Mouse (Mus musculus): Measurements from ENCODE around the gene Rad17. TPM values are rescaled to one million over a fixed set of nuclear protein-coding genes. Genes with fewer than 3 reads are reported as not detected.

Gene Rad17
- polyA plus RNA-seq, 1 experiment from 2014 or later, result 16.0 TPM

GRCm38 (mm10) chr13:100669291-100670022, 18.6 kb upstream of the Rad17 start, which contains the start of gene Ccdc125:
Gene Ccdc125 (plus strand): TSS chr13:100669717.
- no peaks in the 10 kb centered on the region; the same call in 1 of the 2 replicates for H3K9me3 ChIP-seq (ENCODE audit: control insufficient read depth, low read length)
- no peaks in the 10 kb centered on the region; the same call in 1 of the 2 replicates for H3K27me3 ChIP-seq (ENCODE audit: control insufficient read depth, insufficient read depth, low read length)
- DNase-seq (ENCODE audit: low spot score) (no peak), ATAC-seq (ENCODE audit: low FRiP score) (peak; percentile 68; the same call in 1 of the 2 replicates)
- no peak within 1 kb of the TSS for H3K27ac ChIP-seq
- WGBS, result under 1% methylated on average over 44 of the region's 44 CpGs
- H3K4me3 ChIP-seq (replicated peaks; ENCODE audit: low read length), result peak within 1 kb of the TSS; percentile 37
- peak within 1 kb of the TSS; percentile 71 for H3K4me2 ChIP-seq (replicated peaks)
- no peaks in the 10 kb centered on the region; the same call in 1 of the 2 replicates for H3K4me1 ChIP-seq (replicated peaks; ENCODE audit: control insufficient read depth, insufficient read depth, low read length)
- H3K36me3 ChIP-seq (replicated peaks; ENCODE audit: control insufficient read depth, insufficient read depth), result peaks cover 15% of the 10 kb centered on the region
- H3K9ac ChIP-seq, result peak within 1 kb of the TSS; percentile 51

DNA sequence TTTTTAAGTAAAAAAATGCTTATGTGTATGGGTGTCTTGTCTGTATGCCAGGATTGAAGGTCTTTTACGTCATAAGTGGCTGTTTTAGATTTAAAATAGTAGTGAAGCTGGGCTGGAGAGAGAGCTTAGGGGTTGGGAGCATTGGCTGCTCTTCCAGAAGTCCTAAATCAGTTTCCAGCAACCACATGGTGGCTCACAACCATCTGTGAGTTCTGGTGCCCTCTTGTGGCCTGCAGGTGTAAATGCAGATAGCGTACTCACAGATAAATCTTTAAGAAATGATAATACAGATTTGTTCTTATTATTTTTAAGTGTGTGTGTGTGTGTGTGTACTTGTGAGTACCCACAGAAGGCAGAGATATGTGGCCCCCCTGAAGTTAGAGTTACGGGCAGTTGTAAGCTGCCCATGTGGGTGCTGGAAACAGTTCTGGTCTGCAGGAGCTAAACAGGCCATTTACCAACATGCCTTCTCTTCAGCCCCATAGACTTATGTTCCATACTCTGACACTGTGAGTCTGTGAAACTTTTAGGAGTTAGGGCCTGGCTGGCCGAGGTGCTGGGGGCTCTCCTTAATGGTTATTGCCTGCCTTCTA, 9.1 kb upstream of the Rad17 start:
- Histone ChIP-seq H3K9ac (no peak overlapping the region), H3K9me3 (ENCODE audit: control insufficient read depth, low read length) (no peaks in the 10 kb centered on the region), H3K27ac (no peak overlapping the region), H3K4me1 (replicated peaks; ENCODE audit: control insufficient read depth, insufficient read depth, low read length) (no peaks in the 10 kb centered on the region), H3K4me2 (replicated peaks) (no peak overlapping the region), H3K4me3 (replicated peaks; ENCODE audit: low read length) (no peak overlapping the region), H3K27me3 (ENCODE audit: control insufficient read depth, insufficient read depth, low read length) (no peaks in the 10 kb centered on the region), H3K36me3 (replicated peaks; ENCODE audit: control insufficient read depth, insufficient read depth) (peaks cover 14% of the 10 kb centered on the region)
- 50% methylated on average over 4 of the region's 4 CpGs for WGBS
- DNase-seq (ENCODE audit: low spot score), result peak; percentile 83
- ATAC-seq (ENCODE audit: low FRiP score), result no peak

GRCm38 (mm10) chr13:100658091-100658490, 7.2 kb upstream of the Rad17 start:
- no peaks in the 10 kb centered on the region for H3K4me1 ChIP-seq (replicated peaks; ENCODE audit: control insufficient read depth, insufficient read depth, low read length)
- H3K27me3 ChIP-seq (ENCODE audit: control insufficient read depth, insufficient read depth, low read length), result no peaks in the 10 kb centered on the region
- DNase-seq (ENCODE audit: low spot score) (no peak), ATAC-seq (ENCODE audit: low FRiP score) (no peak)
- peaks cover 19% of the 10 kb centered on the region for H3K36me3 ChIP-seq (replicated peaks; ENCODE audit: control insufficient read depth, insufficient read depth)
- H3K9me3 ChIP-seq (ENCODE audit: control insufficient read depth, low read length), result no peaks in the 10 kb centered on the region
- 93% methylated on average over 5 of the region's 5 CpGs for WGBS
- H3K4me2 ChIP-seq (replicated peaks), result no peak overlapping the region
- no peak overlapping the region for H3K9ac ChIP-seq
- no peak overlapping the region for H3K27ac ChIP-seq
- no peak overlapping the region for H3K4me3 ChIP-seq (replicated peaks; ENCODE audit: low read length)

DNA sequence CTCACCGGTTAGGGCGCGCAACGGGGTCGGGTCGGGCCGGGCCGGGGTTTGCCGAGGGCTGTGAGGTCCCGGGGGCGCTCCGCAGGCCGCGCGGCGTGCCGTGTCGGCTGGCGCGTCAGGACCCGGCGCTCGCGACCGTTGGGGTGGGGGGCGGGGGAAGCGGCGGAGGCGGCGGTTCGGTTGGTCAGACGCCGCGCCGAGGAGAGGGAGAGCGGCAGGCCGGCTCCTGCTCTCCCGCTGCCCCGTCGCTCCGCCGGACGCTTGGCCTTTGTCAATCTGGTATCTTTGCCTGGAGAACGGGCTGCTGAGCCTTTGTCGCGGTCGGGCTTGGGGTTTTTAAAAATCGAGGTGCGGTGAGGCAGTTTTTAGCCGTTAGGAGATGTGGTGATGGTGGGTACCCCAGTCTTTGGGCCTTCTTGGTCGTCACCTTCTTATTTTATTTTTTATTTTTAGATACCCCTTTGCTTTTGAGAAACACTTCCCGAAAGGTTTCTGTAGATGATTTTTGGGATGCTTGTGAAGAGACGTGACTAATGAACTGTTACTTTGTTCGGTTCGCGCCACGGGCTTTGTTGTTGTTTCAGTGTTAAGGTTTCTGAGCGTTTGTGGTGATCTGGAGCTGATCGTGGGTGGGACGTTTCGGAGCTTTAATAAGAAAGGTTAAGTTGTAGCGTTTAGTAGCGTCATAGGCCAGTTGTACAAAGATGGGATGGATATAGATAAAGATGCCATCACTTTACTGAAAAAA, 762 bp upstream of the Rad17 start, which contains the start of gene Taf9:
Gene Taf9, plus strand, starts transcription at position 141 of the 748 bp plus-strand sequence.
- WGBS, result under 1% methylated on average over 61 of the region's 63 CpGs

GRCm38 (mm10) chr13:100648223-100648622, 2.6 kb downstream of the Rad17 start:
- Histone ChIP-seq H3K27me3 (ENCODE audit: control insufficient read depth, insufficient read depth, low read length) (no peaks in the 10 kb centered on the region), H3K36me3 (replicated peaks; ENCODE audit: control insufficient read depth, insufficient read depth) (peaks cover 51% of the 10 kb centered on the region), H3K4me2 (replicated peaks) (no peak overlapping the region), H3K27ac (no peak overlapping the region), H3K4me3 (replicated peaks; ENCODE audit: low read length) (no peak overlapping the region), H3K4me1 (replicated peaks; ENCODE audit: control insufficient read depth, insufficient read depth, low read length) (peaks cover 10% of the 10 kb centered on the region), H3K9me3 (ENCODE audit: control insufficient read depth, low read length) (no peaks in the 10 kb centered on the region), H3K9ac (no peak overlapping the region)
- DNase-seq (ENCODE audit: low spot score) (no peak), ATAC-seq (ENCODE audit: low FRiP score) (no peak)
- 95% methylated on average over 8 of the region's 8 CpGs for WGBS

More for the DNA sequence above, 762 bp upstream of the Rad17 start, which contains the start of gene Taf9:
- H3K4me3 ChIP-seq (replicated peaks; ENCODE audit: low read length), result peak within 1 kb of the TSS; percentile 96
- DNase-seq (ENCODE audit: low spot score), result no peak
- H3K4me1 ChIP-seq (replicated peaks; ENCODE audit: control insufficient read depth, insufficient read depth, low read length), result peaks cover 10% of the 10 kb centered on the region
- H3K27me3 ChIP-seq (ENCODE audit: control insufficient read depth, insufficient read depth, low read length), result no peaks in the 10 kb centered on the region
- H3K4me2 ChIP-seq (replicated peaks), result peak within 1 kb of the TSS; percentile 95
- peak; percentile 75; the same call in 1 of the 2 replicates for ATAC-seq (ENCODE audit: low FRiP score)
- H3K9ac ChIP-seq, result peak within 1 kb of the TSS; percentile 78
- H3K36me3 ChIP-seq (replicated peaks; ENCODE audit: control insufficient read depth, insufficient read depth), result peaks cover 30% of the 10 kb centered on the region
- no peaks in the 10 kb centered on the region for H3K9me3 ChIP-seq (ENCODE audit: control insufficient read depth, low read length)
- H3K27ac ChIP-seq, result peak within 1 kb of the TSS; percentile 97

DNA sequence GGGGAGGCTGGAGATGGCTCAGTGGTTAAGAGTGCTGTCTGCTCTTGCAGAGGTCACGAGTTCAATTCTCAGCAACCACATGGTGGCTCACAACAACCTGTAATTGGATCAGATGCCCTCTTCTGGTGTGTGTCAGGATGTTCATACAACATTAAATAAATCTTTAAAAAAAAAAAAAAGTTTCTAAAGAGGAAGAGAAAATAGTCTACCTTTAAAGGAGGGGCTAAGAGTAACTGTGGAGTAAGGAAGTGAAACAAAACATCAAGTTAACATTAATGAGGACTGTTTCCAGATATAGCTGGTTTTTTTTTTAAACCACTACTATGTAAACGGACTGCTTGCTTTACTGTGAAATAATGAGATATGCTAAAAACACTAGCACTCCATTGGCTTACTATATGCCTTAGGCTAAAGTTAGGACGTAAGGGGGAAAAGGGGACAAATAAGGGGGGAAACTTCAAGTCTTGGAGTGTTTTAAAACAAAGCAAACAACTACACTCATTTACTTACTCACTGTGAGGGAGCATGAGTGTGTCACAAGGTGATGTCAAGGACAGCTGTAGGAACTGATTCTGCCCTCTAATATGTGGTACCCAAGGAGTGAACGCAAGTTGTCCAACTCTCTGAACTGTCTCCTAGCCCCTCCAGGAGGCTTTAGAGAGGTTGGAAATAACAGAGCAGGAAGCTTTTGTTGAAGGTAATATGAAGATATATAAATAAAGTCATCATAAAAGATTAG, 8.2 kb downstream of the Rad17 start:
- no peak for DNase-seq (ENCODE audit: low spot score)
- H3K4me2 ChIP-seq (replicated peaks), result no peak overlapping the region
- no peak overlapping the region for H3K9ac ChIP-seq
- no peak for ATAC-seq (ENCODE audit: low FRiP score)
- WGBS, result 93% methylated on average over 4 of the region's 4 CpGs
- no peak overlapping the region for H3K27ac ChIP-seq
- H3K36me3 ChIP-seq (replicated peaks; ENCODE audit: control insufficient read depth, insufficient read depth), result peaks cover 97% of the 10 kb centered on the region
- H3K27me3 ChIP-seq (ENCODE audit: control insufficient read depth, insufficient read depth, low read length), result no peaks in the 10 kb centered on the region
- no peaks in the 10 kb centered on the region for H3K4me1 ChIP-seq (replicated peaks; ENCODE audit: control insufficient read depth, insufficient read depth, low read length)
- H3K9me3 ChIP-seq (ENCODE audit: control insufficient read depth, low read length), result no peaks in the 10 kb centered on the region
- no peak overlapping the region for H3K4me3 ChIP-seq (replicated peaks; ENCODE audit: low read length)

GRCm38 (mm10) chr13:100634106-100634691, 16.7 kb downstream of the Rad17 start:
- H3K4me3 ChIP-seq (replicated peaks; ENCODE audit: low read length), result no peak overlapping the region
- H3K27ac ChIP-seq, result no peak overlapping the region
- 89% methylated on average over 3 of the region's 3 CpGs for WGBS
- ATAC-seq (ENCODE audit: low FRiP score), result no peak
- H3K4me2 ChIP-seq (replicated peaks), result no peak overlapping the region
- no peaks in the 10 kb centered on the region for H3K9me3 ChIP-seq (ENCODE audit: control insufficient read depth, low read length)
- no peaks in the 10 kb centered on the region for H3K4me1 ChIP-seq (replicated peaks; ENCODE audit: control insufficient read depth, insufficient read depth, low read length)
- H3K36me3 ChIP-seq (replicated peaks; ENCODE audit: control insufficient read depth, insufficient read depth), result peaks cover 89% of the 10 kb centered on the region
- H3K27me3 ChIP-seq (ENCODE audit: control insufficient read depth, insufficient read depth, low read length), result no peaks in the 10 kb centered on the region
- no peak for DNase-seq (ENCODE audit: low spot score)
- no peak overlapping the region for H3K9ac ChIP-seq

- H3K4me1 ChIP-seq (replicated peaks; ENCODE audit: control insufficient read depth, insufficient read depth, low read length), result no peaks in the 10 kb centered on the region
- ATAC-seq (ENCODE audit: low FRiP score), result no peak
- H3K9me3 ChIP-seq (ENCODE audit: control insufficient read depth, low read length), result no peaks in the 10 kb centered on the region
- H3K27me3 ChIP-seq (ENCODE audit: control insufficient read depth, insufficient read depth, low read length), result peaks cover 11% of the 10 kb centered on the region
- H3K4me3 ChIP-seq (replicated peaks; ENCODE audit: low read length), result no peak overlapping the region
- H3K27ac ChIP-seq, result no peak overlapping the region
- no peak overlapping the region for H3K9ac ChIP-seq
- no peak overlapping the region for H3K4me2 ChIP-seq (replicated peaks)
- no peak for DNase-seq (ENCODE audit: low spot score)
- 88% methylated on average over 4 of the region's 4 CpGs for WGBS
- H3K36me3 ChIP-seq (replicated peaks; ENCODE audit: control insufficient read depth, insufficient read depth), result peaks cover 84% of the 10 kb centered on the region
These were observed 28.6 kb downstream of the Rad17 start for GRCm38 (mm10) chr13:100622241-100622640.
